Mouse (Mus musculus): ENCODE measurements around the gene Rgs12. TPM values are rescaled to one million over a fixed set of nuclear protein-coding genes. Genes with fewer than 3 reads are reported as not detected.
A peak's percentile ranks its signal among the peaks of the same experiment; 100 is the strongest.

The Rgs12 gene
- 10 to 100 TPM in 1 of 3 experiments, 1 to 10 TPM in 2; 5.4 to 10.7 (median 9.9) TPM for polyA plus RNA-seq (2017; shearing (Covaris generic))

GRCm38 (mm10) chr5:34948861-34949760, at the start of gene Rgs12:
TSS of gene Rgs12 (plus strand) at chr5:34949445.
- peak; percentile 71 for ATAC-seq

- ATAC-seq = no peak
Measured at GRCm38 (mm10) chr5:34899787-34900469, 49.3 kb upstream of the Rgs12 start.

DNA sequence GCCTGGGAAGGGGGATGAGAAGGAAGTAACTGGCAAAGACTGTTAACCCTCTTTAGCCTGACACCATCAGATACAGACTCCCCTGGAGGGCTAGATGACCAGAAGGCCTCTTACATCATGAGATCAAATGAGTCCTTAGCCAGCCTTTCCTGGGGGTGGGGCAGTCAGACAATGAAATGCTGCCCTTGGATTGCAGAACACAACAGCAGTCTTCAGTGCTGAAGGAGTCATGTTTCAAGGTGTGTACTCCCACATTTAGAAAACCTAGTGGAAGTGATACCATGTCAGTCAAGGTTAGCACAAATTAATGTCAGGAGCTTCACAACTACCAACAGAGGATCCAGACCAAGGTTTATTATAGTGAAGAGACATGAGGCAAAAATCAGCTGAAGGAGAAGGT, 46.9 kb upstream of the Rgs12 start:
- no peak for ATAC-seq

- ATAC-seq = no peak
Measured at GRCm38 (mm10) chr5:34902811-34903385, 46.3 kb upstream of the Rgs12 start.

DNA sequence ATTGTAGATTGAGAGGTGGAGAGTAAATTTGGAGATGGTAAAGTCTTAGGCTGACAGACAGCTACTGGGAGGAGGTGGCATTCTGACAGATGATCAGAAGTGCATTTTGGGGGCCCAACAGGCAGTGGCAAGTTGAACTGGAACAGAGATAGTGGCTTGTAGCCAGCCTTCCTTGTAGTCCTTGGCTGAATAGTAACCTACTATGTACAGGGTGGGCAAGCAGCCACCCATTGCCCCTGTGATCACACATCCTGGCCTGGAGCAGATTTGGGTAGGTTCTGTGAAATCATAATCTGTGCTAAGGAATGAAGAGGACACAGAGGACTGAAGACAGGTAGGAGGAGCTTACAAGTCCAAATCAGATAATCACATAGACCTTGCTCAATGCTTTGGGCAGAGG, 44.8 kb upstream of the Rgs12 start:
- ATAC-seq = no peak

GRCm38 (mm10) chr5:34907230-34907629, 42.0 kb upstream of the Rgs12 start:
- ATAC-seq = no peak

- no peak for ATAC-seq
Measured at GRCm38 (mm10) chr5:34907910-34908725, 41.1 kb upstream of the Rgs12 start, which contains the start of gene Msantd1. TSS of gene Msantd1 (plus strand) at chr5:34908012.

GRCm38 (mm10) chr5:34908726-34909633, 40.3 kb upstream of the Rgs12 start:
- ATAC-seq = no peak

DNA sequence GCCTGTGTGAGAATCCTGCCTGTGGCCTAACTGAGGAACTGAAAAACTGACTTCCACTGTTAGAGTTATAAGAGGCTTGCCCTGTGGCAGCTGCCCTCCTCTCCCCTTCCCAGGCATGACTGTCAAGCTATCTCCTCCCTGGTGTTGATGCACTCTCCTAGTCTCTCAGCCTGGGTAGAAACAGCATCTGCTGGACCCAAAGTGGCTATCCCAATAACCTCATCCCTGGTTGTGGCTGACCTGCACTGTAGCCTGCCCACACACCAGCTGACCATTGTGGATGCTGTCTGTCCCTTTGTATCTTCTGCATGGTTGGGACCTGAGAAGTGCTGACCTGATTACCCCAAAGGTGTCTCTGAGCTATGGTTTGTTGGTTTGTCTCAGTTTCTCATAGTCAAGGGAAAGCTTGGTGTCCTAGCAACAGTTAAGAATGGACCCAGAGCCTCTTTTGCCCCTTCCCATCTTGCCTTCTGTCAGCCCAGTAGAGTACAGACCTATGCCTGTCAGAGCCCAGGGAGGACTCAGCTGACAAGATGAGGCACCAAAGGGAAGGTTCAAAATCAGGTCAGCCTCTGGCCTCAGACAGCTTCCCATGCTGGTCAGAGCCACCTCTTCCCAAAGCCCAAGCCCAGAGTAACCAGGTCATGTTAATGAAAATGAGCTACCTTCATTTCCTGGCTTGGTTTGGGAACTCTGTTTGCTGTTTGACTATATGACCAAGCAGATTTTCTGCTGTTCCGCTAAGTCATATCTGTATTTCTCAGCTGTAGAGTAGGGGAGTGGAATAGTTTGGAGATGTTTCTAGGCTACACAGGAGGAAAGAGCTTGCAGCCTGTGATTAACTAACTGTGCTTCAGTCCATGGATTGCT, 39.4 kb upstream of the Rgs12 start:
- ATAC-seq = no peak

GRCm38 (mm10) chr5:34910504-34910815, 38.8 kb upstream of the Rgs12 start:
- no peak for ATAC-seq

DNA sequence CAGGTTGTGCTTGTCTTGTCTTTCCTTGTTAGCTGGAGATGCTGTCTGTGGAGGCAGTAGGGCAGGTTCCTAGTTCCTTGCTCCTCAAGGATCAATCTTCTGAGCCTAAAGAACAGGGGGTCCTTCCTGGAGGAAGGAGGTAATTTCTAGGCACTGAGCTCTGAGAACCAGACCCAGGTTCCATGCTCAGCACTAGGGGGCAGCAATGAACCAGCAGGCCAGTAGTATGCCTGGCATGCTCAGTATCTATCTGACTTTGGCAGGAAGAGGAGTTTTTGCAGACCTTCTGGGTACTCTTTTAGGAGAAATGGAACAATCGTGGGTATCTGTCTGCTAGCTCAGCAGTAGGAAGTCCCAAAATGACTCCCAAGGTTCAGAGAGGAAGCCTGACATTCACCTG, 33.4 kb upstream of the Rgs12 start:
- ATAC-seq = no peak

DNA sequence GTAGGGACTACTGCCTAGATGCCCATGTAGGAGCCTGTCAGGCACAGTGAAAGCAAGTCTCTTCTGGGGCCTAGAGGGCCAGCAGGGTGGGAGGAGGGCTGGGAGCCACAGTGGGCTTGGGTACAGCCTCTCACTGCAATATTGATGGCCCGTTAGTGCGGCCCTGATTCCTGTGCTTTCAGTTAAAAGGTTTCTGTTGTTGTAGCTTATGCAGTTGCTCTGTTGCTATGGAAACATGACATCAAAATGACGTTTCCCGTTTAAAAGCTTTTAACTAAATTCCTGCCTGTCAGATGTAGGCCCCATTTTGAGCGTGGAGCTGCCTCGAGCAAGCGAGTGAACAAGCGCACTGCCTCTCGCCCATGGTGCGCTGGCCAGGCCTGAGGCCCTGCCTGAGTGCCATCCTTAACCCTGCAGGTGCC, 32.0 kb upstream of the Rgs12 start:
- ATAC-seq = no peak

GRCm38 (mm10) chr5:34918785-34919184, 30.5 kb upstream of the Rgs12 start:
- no peak for ATAC-seq

DNA sequence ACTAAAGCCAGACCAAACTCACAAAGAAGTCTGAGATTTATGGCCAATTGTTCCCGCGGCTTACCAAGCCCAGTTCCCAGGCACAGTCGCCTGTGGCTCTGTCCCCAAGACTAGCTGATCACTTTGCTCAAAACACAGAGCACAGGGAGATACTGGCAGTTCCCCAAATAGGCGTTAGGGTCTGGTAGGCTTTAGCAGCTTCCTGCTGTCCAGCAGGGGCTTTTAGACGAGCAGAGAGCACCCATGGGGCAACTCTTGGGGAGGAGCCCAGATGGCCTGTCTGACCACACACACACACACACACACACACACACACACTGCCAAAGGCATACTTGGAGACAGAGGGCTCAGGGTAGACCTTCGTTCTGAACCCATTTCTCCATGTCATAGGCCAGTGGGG, 26.7 kb upstream of the Rgs12 start:
- ATAC-seq = no peak

GRCm38 (mm10) chr5:34923920-34924319, 25.3 kb upstream of the Rgs12 start:
- ATAC-seq = no peak

DNA sequence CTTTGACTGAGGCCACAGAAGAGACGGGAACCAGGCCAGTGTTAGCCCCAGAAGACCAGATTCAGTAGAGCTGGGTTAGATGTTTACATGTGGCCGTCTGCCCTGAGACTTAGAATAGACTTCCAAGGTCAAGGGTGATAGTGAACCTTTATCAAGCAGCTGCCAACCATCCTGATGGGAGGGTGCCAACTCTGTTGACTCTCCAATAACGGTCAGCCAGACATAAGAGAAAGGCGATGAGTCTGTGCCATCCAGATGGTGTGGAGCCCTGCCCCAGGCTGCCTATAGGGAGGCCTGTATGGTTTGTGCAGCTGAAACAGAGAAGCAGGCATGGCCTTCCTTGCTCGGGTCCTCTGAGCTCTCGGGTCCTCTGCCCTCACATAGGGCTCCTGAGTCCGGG, 24.7 kb upstream of the Rgs12 start:
- ATAC-seq = no peak

DNA sequence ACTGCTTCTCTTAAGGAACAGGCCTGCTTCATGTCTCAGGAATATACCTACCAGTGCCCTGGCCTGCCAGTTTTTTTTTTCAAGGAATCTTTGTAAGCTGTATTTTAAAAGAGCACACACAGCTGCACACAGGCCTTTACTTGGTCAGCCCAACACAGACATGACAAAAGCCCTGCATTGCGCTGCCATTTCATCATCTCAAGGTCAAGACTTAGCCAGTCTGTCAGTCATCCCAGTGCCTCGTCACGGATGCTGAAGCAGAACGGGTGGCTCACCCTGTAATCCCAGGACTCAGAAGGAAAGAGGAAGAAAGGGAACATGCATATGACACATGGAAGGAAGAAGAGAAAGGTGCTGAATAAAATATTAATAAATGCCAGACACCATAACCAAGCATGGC, 21.6 kb upstream of the Rgs12 start:
- no peak for ATAC-seq

- no peak for ATAC-seq
Measured at GRCm38 (mm10) chr5:34930151-34930975, 18.9 kb upstream of the Rgs12 start.

DNA sequence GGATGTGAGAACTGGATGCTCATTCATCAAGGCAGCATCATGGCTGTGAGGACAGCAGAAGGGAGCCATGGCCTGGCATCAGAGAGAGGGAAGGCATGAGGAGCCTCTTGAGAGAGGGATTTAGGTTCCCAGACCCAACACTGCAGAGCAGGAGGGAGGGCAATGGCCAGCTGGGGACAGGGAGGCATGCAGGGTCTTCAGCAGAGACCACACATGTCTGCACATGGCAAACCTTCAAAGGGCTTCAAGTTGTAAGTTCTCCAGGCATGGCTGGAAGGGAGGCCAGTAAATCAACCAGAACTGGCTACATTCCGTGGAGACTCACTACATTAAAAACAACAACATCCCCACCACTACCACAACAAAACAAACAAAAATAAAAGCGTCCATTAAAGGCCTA, 18.2 kb upstream of the Rgs12 start:
- no peak for ATAC-seq
